Mouse (Mus musculus): ENCODE measurements around the gene Tnip2.

The Tnip2 gene

DNA sequence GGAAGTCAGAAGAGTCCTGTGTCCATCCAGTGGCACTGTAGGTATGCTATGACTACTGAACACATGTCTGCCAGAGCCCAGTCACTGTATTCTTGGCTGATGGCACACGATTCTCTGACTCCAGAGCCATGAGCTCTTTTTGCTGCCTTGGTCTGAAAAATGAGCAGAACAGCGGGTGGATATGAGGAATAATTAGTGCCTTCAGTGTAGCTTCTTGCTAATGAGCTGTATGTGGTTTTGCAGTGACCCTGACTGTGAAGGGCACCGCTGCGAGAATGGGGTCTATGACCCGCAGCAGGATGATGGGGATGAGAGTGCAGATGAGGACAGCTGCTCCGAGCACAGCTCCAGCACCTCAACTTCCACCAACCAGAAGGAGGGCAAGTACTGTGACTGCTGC lies 52.0 kb downstream of the Tnip2 start:
- in situ Hi-C loops (cut with MboI) = no loop called here

- in situ Hi-C loops (cut with MboI) = no loop called here
Measured at GRCm38 (mm10) chr5:34461294-34461693, 52.5 kb downstream of the Tnip2 start.

DNA sequence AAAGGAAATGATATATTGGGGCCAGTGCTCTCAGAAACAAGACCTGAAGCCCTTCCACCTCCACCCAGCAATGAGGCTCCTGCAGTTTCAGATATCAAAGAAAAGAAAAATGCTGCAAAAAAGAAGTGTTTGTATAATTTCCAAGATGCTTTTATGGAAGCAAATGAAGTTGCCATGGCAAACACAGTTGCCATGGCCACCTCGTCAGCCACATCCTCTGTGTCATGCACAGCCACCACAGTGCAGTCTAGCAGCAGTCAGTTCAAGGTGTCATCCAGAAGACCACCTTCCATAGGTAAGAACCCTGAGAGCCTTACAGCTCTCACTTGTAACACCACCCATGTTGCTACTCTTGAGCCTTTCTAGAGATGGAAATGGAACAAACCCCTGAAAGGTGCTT lies 54.8 kb downstream of the Tnip2 start:
- in situ Hi-C loops (cut with MboI) = no loop called here

GRCm38 (mm10) chr5:34446207-34446606 lies 67.6 kb downstream of the Tnip2 start:
- in situ Hi-C loops (cut with MboI) = no loop called here

Data from mature B cell (primary cell).